Mouse (Mus musculus) megakaryocyte progenitor cell, adult 5-6 weeks (primary cell): ENCODE measurements around the gene Usp24. TPM values are rescaled to one million over a fixed set of nuclear protein-coding genes. Genes with fewer than 3 reads are reported as not detected.
A peak's percentile ranks its signal among the peaks of the same experiment; 100 is the strongest.

Experiments used
- ATAC-seq: replicated peaks from 2 replicates; pipeline ENCODE4 v1.8.0; 2016; ENCODE audit warnings: mild to moderate bottlenecking, moderate TSS enrichment, inconsistent platforms; ENCODE audit not compliant: poor library complexity
- total RNA-seq, 2 experiments: library from RNA; stranded (forward) in 1 of 2; stranded (reverse) in 1 of 2; fragments of 157-497, 149-512 nt in 1 of 2; fragments of 200-1000 nt in 1 of 2; gene quantifications; 2 replicates each; pipeline versions ENCODE4 v1.2.3 to v1.2.4; 2015 to 2017

Gene Usp24
- total RNA-seq (2015) = 28.6 and 38.1 TPM in 2 replicates
- 30.9 and 41.6 TPM in 2 replicates for total RNA-seq (2017)

DNA sequence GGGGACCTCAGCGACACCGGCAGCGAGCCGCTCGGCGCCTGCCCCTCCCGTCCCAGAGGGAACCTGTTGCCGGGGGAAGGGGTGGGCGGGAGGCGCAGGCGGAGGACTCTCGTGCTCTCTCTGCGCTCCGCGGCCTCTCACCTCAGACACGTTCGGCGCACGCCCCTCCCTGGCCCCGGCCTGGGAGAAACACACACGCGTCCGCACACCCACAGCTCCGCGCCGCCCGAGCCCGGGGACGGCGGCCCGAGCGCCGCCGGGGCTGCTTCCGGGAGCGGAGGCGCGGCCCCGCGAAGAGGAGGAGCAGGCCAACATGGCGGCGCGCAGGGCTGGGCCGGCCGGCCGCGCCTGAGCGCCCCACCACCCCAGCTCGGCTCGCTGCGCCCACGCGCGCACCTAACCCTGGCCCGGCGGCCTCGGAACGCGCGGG, at the start of gene Usp24:
TSS of gene Usp24 (plus strand) at position 293 of the 430 bp plus-strand sequence.
- peak; percentile 62 for ATAC-seq

DNA sequence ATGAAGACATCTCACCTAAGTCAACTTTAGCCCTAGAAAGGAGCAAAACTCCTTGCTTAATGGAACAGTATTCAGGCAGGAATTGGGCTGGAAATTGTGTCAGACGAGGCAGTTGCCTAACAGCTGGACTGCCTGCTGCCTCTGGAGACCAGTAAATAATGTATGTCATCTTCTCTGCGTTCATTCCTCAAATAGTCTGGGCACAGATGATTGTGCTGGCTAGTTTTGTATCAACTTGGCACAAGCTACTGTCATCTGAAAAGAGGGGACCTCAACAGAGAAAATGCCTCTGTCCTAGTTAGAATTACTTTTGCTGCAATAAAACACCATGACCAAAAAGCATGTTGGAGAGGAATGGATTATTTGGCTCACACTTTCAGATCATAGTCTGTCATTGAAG, 39.1 kb upstream of the Usp24 start:
- ATAC-seq = peak; percentile 21

DNA sequence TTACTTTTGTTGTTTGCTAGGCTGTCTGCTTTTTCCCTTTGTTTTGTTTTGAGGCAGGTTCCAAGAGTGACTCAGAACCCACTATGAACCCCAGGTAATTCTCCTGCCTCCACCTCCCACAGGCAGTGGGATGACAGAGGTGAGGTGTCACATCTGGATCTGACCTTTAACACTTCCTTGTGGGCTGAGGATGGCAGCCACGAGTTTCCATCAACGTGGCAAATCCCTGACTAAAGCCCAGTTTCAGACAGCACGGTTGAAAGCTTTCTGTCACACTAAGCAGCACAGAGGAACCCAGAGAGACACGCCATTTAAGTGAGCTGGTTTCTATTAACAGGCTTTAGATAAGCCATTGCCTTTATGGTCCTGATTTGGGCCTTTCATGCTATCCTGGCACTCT, 36.8 kb upstream of the Usp24 start:
- no peak for ATAC-seq

DNA sequence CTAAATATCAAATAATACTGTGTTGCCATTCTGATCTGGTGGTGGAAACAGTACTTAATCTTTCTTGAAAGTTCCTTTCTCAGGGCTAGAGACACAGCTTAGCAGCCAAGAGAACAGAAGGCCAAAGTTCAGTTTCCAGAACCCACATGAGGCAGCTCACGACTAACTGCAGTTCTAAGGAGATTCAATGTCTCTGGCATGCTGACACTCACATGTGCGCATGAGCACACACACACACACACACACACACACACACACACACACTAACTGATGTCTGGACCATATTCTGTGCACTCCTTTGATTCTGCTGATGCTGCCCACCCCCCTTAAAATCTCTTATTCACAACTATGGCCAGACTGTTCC, 34.9 kb upstream of the Usp24 start:
- peak; percentile 38 for ATAC-seq

DNA sequence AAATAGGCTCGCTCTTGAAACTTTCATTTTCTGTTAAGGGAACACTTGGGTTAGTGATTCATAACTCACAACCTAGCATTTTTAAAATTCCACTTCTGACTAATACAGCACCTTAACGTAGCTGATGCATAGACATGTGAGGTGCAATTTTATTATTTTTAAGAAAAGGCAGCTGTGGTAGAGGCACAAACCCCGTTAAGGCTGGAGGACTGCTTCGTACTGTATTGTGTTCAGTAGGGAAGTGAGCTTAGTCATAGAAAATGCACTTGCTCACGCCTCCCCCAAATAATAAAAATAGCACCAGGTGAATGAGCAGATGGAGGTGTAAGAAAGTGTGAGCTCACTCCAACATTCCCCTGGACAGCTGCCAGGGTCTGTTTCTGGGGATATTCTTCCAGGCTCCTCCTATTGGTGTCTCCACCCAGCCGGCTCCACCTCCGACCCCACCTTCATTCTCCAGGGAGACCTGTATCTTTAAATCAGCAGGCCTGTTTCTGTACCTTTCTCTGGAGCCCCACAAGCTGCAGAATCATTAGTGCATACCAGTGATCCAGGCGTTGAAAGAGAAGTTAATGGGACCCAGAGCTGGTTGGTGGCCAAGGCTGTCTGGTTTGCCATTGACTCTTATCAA, 34.4 kb upstream of the Usp24 start:
- ATAC-seq = peak; percentile 75

DNA sequence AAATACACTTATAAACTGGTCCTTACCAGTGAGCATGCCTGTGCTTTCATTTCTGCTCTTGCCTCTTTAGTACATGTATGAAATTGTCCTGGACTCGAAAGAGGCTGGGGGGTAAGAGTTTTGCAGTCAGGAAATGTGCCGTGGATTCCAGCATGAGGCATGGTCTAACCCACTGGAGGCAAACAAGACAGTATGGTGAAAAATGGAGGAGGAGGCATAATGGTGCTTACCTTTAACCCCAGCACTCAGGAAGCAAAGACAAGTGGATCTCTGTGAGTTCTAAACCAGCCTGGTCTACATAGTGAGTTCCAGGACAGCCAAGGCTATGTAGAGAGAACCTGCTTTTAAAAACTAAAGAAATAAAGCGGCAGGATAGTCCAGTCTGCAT, 33.9 kb upstream of the Usp24 start:
- ATAC-seq = no peak

DNA sequence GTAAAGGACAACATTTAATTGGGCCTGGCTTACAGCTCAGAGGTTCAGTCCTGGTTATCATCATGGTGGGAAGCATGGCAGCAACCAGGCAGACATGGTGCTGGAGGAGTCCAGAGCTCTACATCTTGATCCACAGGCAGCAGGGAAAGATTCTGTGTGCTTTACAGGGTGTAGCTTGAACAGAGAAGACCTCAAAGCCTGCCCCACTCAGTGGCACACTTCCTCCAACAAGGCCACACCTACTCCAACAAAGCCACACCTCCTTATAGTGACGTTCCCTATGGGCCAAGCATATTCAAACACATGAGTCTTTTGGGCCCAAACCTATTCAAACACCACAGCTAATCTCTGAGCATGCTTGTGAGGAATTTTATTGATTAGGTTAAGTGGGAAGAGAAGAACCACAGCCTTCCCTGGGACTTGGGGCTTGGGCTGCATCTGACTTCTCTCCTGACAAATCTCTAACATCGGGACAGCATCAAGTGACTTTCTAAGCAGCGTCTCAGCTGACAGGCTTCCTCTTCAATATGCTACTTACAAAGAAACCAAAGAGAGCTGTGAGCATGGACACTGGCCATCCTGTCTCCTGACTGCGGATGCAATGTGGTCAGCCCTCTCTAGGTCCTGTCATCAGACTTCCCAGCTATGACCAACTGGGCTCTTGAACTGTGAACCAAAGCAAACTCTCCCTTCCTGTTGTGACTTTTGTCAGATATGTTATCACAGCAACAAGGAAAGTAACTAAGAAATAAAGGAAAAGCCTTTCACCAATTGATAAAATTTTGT, 28.9 kb upstream of the Usp24 start:
- ATAC-seq = no peak

DNA sequence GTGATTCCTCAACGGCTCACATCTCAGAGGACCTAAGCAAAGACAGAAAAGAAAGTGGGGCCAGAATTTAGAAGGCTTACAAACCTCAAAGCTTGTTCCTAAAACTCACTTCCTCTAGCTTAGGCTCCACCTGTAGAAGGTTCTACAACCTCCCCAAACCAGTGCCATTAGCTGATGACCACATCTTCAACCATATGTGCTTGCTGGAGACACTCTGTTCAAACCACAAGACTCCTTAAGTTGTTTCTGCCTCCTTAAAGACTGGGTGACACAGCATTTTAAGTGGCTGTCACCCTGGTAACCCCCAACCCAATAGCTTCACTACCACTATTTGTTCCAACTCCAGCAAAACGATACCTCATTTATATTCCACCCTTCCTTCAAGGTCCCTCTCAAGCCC, 25.8 kb upstream of the Usp24 start:
- peak; percentile 61 for ATAC-seq

DNA sequence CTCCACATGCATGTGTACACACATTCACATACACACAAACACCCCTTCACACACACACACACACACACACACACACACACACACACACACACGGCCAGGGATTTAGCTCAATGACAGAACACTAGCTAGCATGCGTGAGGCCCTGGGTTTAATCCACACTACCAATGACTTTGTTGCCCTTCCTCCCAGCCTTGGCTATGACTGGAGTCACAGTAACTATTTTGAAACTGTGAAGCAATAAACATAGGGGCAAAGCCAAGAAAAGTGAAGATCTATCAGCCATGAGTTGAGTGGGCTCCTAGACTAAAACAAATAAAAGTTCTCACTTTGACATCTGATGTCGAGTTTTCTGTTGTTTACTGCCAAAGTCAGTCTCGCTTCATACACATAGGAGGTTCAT, 23.2 kb upstream of the Usp24 start:
- ATAC-seq = no peak

DNA sequence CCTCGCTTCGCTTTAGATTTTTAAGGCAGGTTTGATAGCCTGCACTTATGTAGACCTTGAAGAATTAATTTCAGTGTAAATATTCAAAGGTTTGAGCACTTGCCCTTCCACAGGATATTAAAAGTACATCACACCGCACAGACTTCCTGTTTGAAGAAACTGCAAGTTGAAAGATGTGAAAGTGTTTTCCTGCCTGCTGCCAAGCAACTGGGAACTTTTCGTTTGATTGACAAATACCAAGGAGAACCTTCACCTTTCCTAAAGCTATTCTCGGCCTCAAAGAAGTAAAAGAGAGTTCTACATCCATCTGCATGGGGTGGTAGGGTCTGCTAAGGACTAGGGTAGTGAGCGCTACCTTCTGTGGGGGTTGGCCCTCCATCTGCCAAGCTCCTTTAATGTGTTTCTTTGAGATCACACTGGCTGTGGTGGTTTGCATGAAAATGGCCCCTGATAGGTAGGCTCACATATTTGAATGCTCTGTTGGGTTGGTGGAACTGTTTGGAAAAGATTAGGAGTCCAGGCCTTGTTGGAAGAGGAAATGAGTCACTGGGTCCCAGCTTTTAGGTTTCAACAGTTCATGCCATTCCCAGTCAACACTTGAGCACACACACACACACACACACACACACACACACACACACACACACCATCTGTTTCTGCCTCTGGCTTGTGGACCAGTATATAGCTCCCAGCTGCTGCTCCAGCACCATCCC, 22.5 kb upstream of the Usp24 start:
- 0 out of 2 replicates have a peak, but pooled peaks have one; percentile 15 for ATAC-seq

DNA sequence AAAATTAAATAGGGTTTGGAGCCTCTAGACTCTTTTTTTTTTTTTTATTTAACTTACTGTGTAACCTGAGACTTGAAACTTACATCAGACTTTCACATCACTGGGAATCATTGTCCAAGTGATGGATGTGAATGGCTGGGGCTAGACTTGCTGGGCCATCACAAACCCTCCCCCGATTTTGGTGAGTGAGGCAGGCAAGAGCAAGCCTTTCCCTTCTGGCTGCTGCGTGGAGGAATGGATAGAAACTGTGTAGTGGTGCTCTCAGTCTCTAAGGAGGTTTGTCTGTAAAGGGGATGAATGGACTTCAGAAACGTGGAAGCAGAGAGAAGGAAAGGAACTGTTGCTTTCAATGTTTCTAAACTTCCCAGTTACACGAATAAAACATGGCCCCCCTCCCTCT, 20.3 kb upstream of the Usp24 start:
- no peak for ATAC-seq

DNA sequence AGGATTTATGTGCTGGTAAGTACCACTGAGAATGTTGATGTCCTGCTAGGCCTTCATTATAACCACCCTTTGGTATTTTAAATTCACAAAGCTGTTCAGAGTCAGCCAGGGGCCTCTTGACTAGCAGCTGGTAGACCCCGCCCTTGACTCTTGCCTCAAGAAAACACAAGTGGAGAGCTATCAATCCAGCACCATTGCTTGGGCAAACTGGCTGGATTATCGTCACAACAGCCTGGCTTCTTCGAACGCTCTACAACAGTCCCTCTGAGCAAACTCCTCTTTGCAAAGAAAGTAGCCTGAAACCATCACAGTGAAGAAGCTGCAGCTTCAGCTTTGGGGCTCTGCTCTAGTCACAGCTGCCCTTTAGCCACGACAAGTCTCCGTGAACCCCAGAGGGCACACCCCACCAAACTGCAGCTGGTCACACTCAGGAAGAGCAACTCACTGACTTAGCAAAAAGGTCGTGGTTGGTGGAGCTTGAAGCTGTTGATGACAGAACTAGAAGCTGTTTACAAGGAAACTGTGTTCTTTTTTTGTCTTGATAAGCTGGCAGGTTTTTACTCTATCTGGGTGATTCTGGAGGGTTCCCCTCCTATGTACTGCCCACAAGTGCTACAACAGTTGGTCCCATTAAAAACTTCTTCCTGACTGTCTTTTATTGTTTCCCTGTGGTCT, 19.5 kb upstream of the Usp24 start:
- peak; percentile 77 for ATAC-seq

DNA sequence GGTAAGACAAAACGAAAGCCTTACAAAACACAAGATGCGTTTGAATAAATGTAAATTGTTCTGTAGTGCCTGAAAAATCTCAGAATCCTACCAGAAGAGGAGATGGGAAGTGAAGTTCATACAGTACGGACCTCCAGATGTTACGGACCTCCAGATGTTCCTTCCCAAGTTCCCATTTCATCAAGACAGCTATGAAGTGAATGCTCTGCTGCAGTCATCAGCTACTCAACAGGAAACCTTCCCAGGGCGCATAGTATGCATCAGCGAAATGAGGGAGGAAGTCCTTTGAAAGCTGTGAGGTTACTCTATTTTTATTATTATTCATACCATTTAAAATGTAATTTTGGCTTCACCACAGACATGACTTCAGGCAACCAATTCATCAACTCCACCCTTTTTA, 14.7 kb upstream of the Usp24 start:
- ATAC-seq = no peak

DNA sequence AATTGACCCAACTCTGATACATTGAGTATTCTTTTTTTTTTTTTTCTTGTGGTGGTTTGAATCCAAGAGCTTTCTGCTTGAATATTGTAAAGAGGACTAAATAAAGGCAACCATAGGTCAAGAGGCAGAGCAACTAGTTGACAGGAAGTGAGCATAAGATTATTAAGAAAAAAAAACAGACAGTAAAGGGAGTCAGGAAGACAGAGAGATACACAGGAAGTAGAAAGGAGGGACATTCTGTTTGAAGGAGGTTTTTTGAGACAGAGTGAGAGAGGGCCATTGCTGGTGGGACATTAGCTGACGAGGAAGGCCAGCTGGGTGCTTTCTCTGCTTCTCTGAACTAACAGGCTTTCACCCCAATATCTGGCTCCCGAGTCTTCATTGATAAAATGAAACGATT, 7.9 kb upstream of the Usp24 start:
- no peak for ATAC-seq

DNA sequence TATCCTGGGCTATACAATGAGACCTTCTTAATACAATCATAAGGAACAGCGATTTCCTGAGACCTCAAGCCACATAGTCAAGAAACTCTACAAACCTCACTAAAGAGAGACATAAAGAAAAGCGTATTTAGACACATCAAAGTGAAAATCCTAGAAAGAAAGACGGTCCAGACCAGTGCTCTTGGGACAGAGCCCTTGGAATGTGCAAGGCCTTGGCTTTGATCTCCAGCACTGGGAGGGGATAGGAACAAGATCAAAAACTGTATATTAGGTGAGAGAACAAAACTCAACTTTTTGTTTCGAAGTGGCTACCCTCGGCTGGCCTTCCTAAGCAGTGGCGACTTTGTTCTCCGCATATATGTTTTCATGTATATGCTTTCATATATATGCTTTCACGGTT, 3.4 kb upstream of the Usp24 start:
- no peak for ATAC-seq

DNA sequence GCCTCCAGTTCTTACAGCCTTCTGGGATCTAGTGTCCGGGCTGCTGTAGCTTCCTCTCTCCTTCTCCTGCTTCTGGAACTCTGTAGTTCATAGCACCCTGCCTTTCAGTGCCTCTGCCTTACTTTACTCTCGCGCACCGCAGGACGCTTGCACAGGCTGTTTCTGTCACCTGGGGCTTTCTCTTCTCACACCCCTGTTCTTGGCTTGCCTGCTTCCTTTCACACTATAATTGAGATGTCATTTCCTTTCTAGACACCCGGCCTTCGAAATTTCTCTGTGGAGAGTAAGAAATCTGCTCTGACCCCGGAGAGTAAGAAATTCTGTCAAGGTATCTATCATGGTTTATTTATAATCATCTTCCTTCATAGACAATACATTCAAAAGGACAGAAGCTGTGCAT, 2.9 kb upstream of the Usp24 start:
- ATAC-seq = no peak

DNA sequence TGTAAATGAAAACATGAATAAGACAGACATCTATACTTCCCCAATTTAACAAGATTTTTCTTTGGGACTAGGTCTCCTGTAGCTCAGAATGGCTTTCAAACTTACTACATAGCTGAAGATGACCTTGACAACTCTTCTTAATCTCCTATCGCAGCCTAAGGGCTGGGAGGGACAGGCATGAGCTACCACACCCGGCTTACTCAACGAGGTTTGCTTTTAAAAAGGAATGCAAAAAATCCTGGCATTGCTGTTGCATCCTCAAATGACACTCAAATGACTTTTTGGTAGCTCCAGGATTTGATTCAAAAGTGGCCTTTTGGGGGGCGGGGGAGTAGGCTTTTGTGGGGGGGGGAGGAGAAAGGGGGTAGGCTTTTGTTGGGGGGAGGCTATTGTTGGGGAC, 2.1 kb upstream of the Usp24 start:
- ATAC-seq = no peak

DNA sequence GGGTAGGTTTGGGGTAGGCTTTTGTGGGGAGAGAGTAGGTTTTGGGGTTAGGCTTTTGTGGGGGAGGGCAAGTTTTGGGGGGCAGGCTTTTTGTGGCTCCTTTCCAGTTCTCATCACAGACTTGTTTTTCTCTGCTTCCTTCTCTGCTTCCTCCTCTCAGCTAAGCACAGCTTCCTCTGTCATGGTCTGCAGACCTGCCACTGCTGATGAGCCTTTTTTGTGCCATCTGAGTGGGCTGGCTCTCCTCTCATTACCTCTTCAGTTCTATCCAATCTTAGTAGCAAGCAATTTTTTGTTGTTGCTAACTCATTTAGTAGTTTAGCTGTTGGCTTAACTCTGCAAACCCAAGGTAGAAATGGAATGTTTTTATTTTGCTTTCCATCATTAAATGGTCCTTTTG, 1.7 kb upstream of the Usp24 start:
- no peak for ATAC-seq

DNA sequence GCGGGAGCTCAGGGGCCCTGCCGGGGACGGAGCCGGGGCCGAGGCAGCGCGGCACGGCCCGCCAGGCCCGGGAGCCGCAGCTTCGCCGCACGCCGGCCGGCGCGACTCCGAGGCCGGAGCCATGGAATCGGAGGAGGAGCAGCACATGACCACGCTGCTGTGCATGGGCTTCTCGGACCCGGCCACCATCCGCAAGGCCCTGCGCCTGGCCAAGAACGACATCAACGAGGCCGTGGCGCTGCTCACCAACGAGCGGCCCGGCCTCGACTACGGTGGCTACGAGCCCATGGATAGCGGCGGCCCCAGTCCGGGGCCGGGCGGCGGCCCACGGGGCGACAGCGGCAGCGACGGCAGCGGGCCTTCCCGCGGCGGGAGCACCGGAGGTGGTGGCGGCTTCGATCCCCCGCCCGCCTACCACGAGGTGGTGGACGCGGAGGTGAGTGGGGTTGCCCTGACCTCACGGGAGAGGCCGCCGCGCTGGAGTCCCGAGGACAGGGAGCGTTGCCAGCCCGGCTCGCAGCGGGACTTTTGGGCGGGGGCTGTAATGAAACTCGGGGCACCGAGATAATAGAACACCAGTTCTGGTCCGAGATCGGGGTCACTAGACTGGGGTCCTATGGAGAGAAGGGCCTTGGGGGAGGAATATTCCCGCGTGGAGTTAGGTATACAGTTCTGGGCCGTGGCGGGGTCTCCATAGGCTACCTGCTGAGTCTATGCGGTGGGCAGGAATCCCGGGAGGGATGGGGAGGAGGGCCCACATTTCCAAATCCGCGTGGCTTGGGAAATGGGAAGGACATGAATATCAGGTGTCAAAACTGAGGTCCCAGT, 552 bp downstream of the Usp24 start:
- ATAC-seq = peak; percentile 13
